Mouse (Mus musculus) erythroblast, embryonic 14.5 days (primary cell): ENCODE results near the gene Ctdspl.

ENCODE experiments used
- GATA1 ChIP-seq: IDR thresholded peaks from 2 replicates; pipeline ENCODE4 v1.6.1; 2012; ENCODE audit warnings: low read length, inconsistent platforms, mixed read lengths
- TAL1 ChIP-seq: IDR thresholded peaks from 3 replicates; pipeline ENCODE4 v1.6.1; 2012; ENCODE audit warnings: low read length, inconsistent platforms, mixed read lengths

GRCm38 (mm10) chr9:119082039-119082438, 155.8 kb downstream of the Ctdspl start:
- TF ChIP-seq GATA1 (no peak), TAL1 (no peak)
